In the genomic region with DNA sequence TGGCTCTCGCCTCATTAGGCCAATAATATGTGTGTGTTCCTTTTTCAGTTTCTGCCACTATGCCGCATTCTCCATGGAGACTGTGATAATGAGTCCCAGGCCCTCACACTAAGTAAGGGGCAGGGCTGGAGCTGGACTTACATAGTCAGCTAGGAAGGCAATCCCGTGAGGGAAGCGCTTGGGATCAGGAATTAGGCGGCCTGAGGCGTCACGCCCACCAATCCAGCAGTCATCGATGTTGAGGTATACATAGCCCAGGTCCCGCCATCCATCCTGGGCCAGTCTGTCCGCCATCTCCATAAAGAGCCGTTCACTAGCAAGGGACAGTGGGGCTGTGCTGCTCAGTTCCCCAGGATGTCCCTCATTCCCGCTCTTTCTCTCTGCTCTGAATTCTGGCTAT, we compare ENCODE assay signal across 21 mouse cellular contexts. TPM values are rescaled to one million over a fixed set of nuclear protein-coding genes. Genes with fewer than 3 reads are reported as not detected.
DNase-seq lines count a peak whose midpoint lies in the region; ATAC-seq and TF ChIP-seq lines count a peak whose summit lies in the region.
"Had no signal": no experiment of that assay in that cellular context is flagged by ENCODE, and none has a peak within 500 bp of the region (broad histone marks: within the 10 kb centered on the region; RNA-seq: fewer than 3 reads in every experiment).

No protein-coding gene starts in this region.

- no peak for TF ChIP-seq EP300 in liver, embryonic 14.5 days (IDR thresholded peaks at IDR 0.05; ENCODE audit: low read depth)

- no peaks in the 10 kb centered on the region for H3K9me3 ChIP-seq in forebrain, embryonic 13.5 days (replicated peaks)
- H3K9me3 ChIP-seq in forebrain, postnatal 0 days (ENCODE audit: low read length): no peaks in the 10 kb centered on the region
- H3K9me3 ChIP-seq in megakaryocyte, embryonic 14.5 days: no peaks in the 10 kb centered on the region
- no peaks in the 10 kb centered on the region for H3K9me3 ChIP-seq in embryonic facial prominence, embryonic 13.5 days
- H3K9me3 ChIP-seq in liver, embryonic 14.5 days (ENCODE audit: control insufficient read depth, low read length): no peaks in the 10 kb centered on the region
- H3K9me3 ChIP-seq: forebrain, embryonic 15.5 days had no signal

- no peak for TF ChIP-seq CTCF in forebrain, postnatal 0 days (IDR thresholded peaks at IDR 0.05; ENCODE audit: low read depth)
- TF ChIP-seq CTCF in liver, embryonic 14.5 days (IDR thresholded peaks at IDR 0.05; ENCODE audit: low read depth): no peak

- H3K4me1 ChIP-seq in forebrain, embryonic 13.5 days: peaks cover 28% of the 10 kb centered on the region
- H3K4me1 ChIP-seq in forebrain, postnatal 0 days (ENCODE audit: insufficient read depth): peaks cover 6% of the 10 kb centered on the region
- H3K4me1 ChIP-seq in megakaryocyte, embryonic 14.5 days: peaks cover 67% of the 10 kb centered on the region
- peaks cover 37% of the 10 kb centered on the region for H3K4me1 ChIP-seq in embryonic facial prominence, embryonic 13.5 days
- H3K4me1 ChIP-seq in liver, embryonic 14.5 days (replicated peaks; ENCODE audit: control insufficient read depth in 2 of 2, insufficient read depth in 2 of 2, low read length in 1 of 2): peaks cover 26 to 32% of the 10 kb centered on the region in 2 experiments

- H3K9ac ChIP-seq in forebrain, embryonic 13.5 days: 0 out of 2 replicates have a peak overlapping the region, but pooled peaks have one; percentile 26
- no peak overlapping the region for H3K9ac ChIP-seq in forebrain, postnatal 0 days
- H3K9ac ChIP-seq in embryonic facial prominence, embryonic 13.5 days: 0 out of 2 replicates have a peak overlapping the region, but pooled peaks have one; percentile 4
- peak overlapping the region; percentile 3; the same call in 1 of the 2 replicates for H3K9ac ChIP-seq in liver, embryonic 14.5 days (replicated peaks)
- H3K9ac ChIP-seq: forebrain, embryonic 15.5 days had no signal

- DNase-seq in forebrain, postnatal 0 days: no peak
- DNase-seq in liver, embryonic 14.5 days (ENCODE audit: low read depth in 3 of 3, low spot score in 3 of 3): no peak
- no peak for DNase-seq in adrenal gland, adult 18-20 months (ENCODE audit: low spot score in 2 of 2)
- no peak for DNase-seq in gastrocnemius, adult 8-10 months (ENCODE audit: low spot score in 2 of 2)
- DNase-seq: adrenal gland, postnatal 25 days; cerebellum, adult 18-20 months; heart, adult 18-20 months; lung, postnatal 14 days; thymus, adult 2 months had no signal

- peaks cover 22% of the 10 kb centered on the region for H3K36me3 ChIP-seq in forebrain, embryonic 13.5 days (ENCODE audit: poor library complexity, severe bottlenecking)
- 0 out of 2 replicates have a peak, but pooled peaks cover 9% of the 10 kb centered on the region for H3K36me3 ChIP-seq in forebrain, postnatal 0 days (ENCODE audit: insufficient read depth)
- peaks cover 56% of the 10 kb centered on the region for H3K36me3 ChIP-seq in megakaryocyte, embryonic 14.5 days (replicated peaks; ENCODE audit: low read length)
- H3K36me3 ChIP-seq in embryonic facial prominence, embryonic 13.5 days: peaks cover 43% of the 10 kb centered on the region
- peaks cover 33% of the 10 kb centered on the region for H3K36me3 ChIP-seq in liver, embryonic 14.5 days (replicated peaks; ENCODE audit: control insufficient read depth, insufficient read depth, low read depth)
- H3K36me3 ChIP-seq: forebrain, embryonic 15.5 days had no signal

- H3K4me3 ChIP-seq in forebrain, embryonic 13.5 days: no peak overlapping the region
- H3K4me3 ChIP-seq in forebrain, postnatal 0 days (ENCODE audit: low read depth, low read length): no peak overlapping the region
- H3K4me3 ChIP-seq in megakaryocyte, embryonic 14.5 days (replicated peaks): peak overlapping the region; percentile 74
- no peak overlapping the region for H3K4me3 ChIP-seq in embryonic facial prominence, embryonic 13.5 days
- peak overlapping the region in 1 of 2 experiments; percentile 81; a peak in 2 of 4 replicates for H3K4me3 ChIP-seq in liver, embryonic 14.5 days (ENCODE audit: insufficient read depth in 1 of 2, low read depth in 2 of 2, low read length in 2 of 2)
- H3K4me3 ChIP-seq: forebrain, embryonic 15.5 days had no signal

- no peak overlapping the region for H3K27ac ChIP-seq in forebrain, embryonic 13.5 days
- H3K27ac ChIP-seq in forebrain, postnatal 0 days (ENCODE audit: low read depth, low read length): no peak overlapping the region
- no peak overlapping the region for H3K27ac ChIP-seq in embryonic facial prominence, embryonic 13.5 days
- H3K27ac ChIP-seq in liver, embryonic 14.5 days: no peak overlapping the region; the same call in 1 of the 2 replicates
- H3K27ac ChIP-seq: forebrain, embryonic 15.5 days; hindbrain, postnatal 0 days had no signal

- H3K4me2 ChIP-seq in forebrain, embryonic 13.5 days: no peak overlapping the region
- H3K4me2 ChIP-seq in forebrain, postnatal 0 days (ENCODE audit: low read depth): no peak overlapping the region
- no peak overlapping the region for H3K4me2 ChIP-seq in embryonic facial prominence, embryonic 13.5 days
- H3K4me2 ChIP-seq in liver, embryonic 14.5 days (ENCODE audit: low read depth): peak overlapping the region; percentile 93
- H3K4me2 ChIP-seq: forebrain, embryonic 15.5 days had no signal

- WGBS in forebrain, embryonic 13.5 days: 59% methylated on average over 12 of the region's 12 CpGs
- 62% methylated on average over 12 of the region's 12 CpGs for WGBS in forebrain, postnatal 0 days
- WGBS in embryonic facial prominence, embryonic 13.5 days: 69% methylated on average over 12 of the region's 12 CpGs
- WGBS in liver, embryonic 14.5 days (ENCODE audit: insufficient replicate concordance): 88% methylated on average over 12 of the region's 12 CpGs

- H3K27me3 ChIP-seq in forebrain, embryonic 13.5 days: peaks cover 20% of the 10 kb centered on the region
- H3K27me3 ChIP-seq in forebrain, postnatal 0 days (ENCODE audit: insufficient read depth, low read length): peaks cover 7% of the 10 kb centered on the region; the same call in 1 of the 2 replicates
- H3K27me3 ChIP-seq in megakaryocyte, embryonic 14.5 days (replicated peaks): no peaks in the 10 kb centered on the region
- H3K27me3 ChIP-seq in embryonic facial prominence, embryonic 13.5 days: no peaks in the 10 kb centered on the region
- no peaks in the 10 kb centered on the region for H3K27me3 ChIP-seq in liver, embryonic 14.5 days (ENCODE audit: control insufficient read depth, insufficient read depth, low read length)

- ATAC-seq in forebrain, embryonic 13.5 days: no peak
- no peak for ATAC-seq in forebrain, postnatal 0 days
- ATAC-seq in megakaryocyte, adult 5-6 weeks (ENCODE audit: poor library complexity, severe bottlenecking): no peak
- no peak for ATAC-seq in embryonic facial prominence, embryonic 13.5 days (ENCODE audit: insufficient number of reproducible peaks, insufficient read depth, low FRiP score, low TSS enrichment, low read depth)
- ATAC-seq in liver, embryonic 14.5 days (ENCODE audit: insufficient read depth): no peak
- ATAC-seq: forebrain, embryonic 15.5 days; hindbrain, postnatal 0 days had no signal

RNA-seq across cellular contexts. Expression of gene Naga, which starts 2.1 kb away (rescaled TPM):
- polyA plus RNA-seq in forebrain, embryonic 13.5 days (2015; fragmentation: Nextera tagmentation; extraction: Ambion mirVana): 19.4 and 25.2 TPM in 2 replicates
- 27.0 and 47.5 TPM in 2 replicates for total RNA-seq in forebrain, postnatal 0 days (2014; rRNA removed)
- polyA plus RNA-seq in forebrain, postnatal 0 days (2015; fragmentation: Nextera tagmentation; extraction: Ambion mirVana): 26.7 and 33.7 TPM in 2 replicates
- polyA plus RNA-seq in megakaryocyte, embryonic 14.5 days (2012; ENCODE audit: insufficient read depth, low replicate concordance): 280 and 641 TPM in 2 replicates
- 159 and 162 TPM in 2 replicates for total RNA-seq in megakaryocyte, adult 5-6 weeks (2015)
- total RNA-seq in megakaryocyte, adult 5-6 weeks (2017): 145 and 160 TPM in 2 replicates
- polyA plus RNA-seq in embryonic facial prominence, embryonic 13.5 days (2015; fragmentation: Nextera tagmentation; extraction: Ambion mirVana): 46.0 and 49.9 TPM in 2 replicates
- 47.7 and 52.9 TPM in 2 replicates for polyA plus RNA-seq in liver, embryonic 14.5 days (2012; rRNA removed)
- 34.2 and 43.3 TPM in 2 replicates for polyA plus RNA-seq in liver, embryonic 14.5 days (2014; fragmentation: Nextera tagmentation; extraction: Ambion mirVana)
- total RNA-seq in adrenal gland, adult 18-20 months (2021): 10 to 100 TPM; 46.1 to 67.0 TPM
- 10 to 100 TPM in 2 of 4 experiments, 1 to 10 TPM in 2; 7.7 to 11.6 (median 10.1) TPM for total RNA-seq in gastrocnemius, adult 8-10 months (2022)

RNA-seq across cellular contexts. Expression of gene Pheta2, which starts 2.1 kb away (rescaled TPM):
- polyA plus RNA-seq in forebrain, embryonic 13.5 days (2015; fragmentation: Nextera tagmentation; extraction: Ambion mirVana): 1.3 and 1.8 TPM in 2 replicates
- 1.4 and 3.5 TPM in 2 replicates for total RNA-seq in forebrain, postnatal 0 days (2014; rRNA removed)
- 0.83 and 1.1 TPM in 2 replicates for polyA plus RNA-seq in forebrain, postnatal 0 days (2015; fragmentation: Nextera tagmentation; extraction: Ambion mirVana)
- polyA plus RNA-seq in megakaryocyte, embryonic 14.5 days (2012; ENCODE audit: insufficient read depth, low replicate concordance): 1.2 and 5.5 TPM in 2 replicates
- 2.4 and 2.7 TPM in 2 replicates for total RNA-seq in megakaryocyte, adult 5-6 weeks (2015)
- 3.5 and 3.7 TPM in 2 replicates for total RNA-seq in megakaryocyte, adult 5-6 weeks (2017)
- polyA plus RNA-seq in embryonic facial prominence, embryonic 13.5 days (2015; fragmentation: Nextera tagmentation; extraction: Ambion mirVana): 18.9 and 19.5 TPM in 2 replicates
- 22.1 and 24.8 TPM in 2 replicates for polyA plus RNA-seq in liver, embryonic 14.5 days (2012; rRNA removed)
- 18.7 and 22.5 TPM in 2 replicates for polyA plus RNA-seq in liver, embryonic 14.5 days (2014; fragmentation: Nextera tagmentation; extraction: Ambion mirVana)
- 1 to 10 TPM in 1 of 2 experiments, under 1 TPM in 1; 0.46 to 1.1 TPM for total RNA-seq in adrenal gland, adult 18-20 months (2021)
- under 1 TPM; 0.17 to 0.43 (median 0.36) TPM for total RNA-seq in gastrocnemius, adult 8-10 months (2022)

RNA-seq across cellular contexts. Expression of gene Smdt1, which starts 2.1 kb away (rescaled TPM):
- 303 and 321 TPM in 2 replicates for polyA plus RNA-seq in forebrain, embryonic 13.5 days (2015; fragmentation: Nextera tagmentation; extraction: Ambion mirVana)
- total RNA-seq in forebrain, postnatal 0 days (2014; rRNA removed): 167 and 208 TPM in 2 replicates
- polyA plus RNA-seq in forebrain, postnatal 0 days (2015; fragmentation: Nextera tagmentation; extraction: Ambion mirVana): 337 and 359 TPM in 2 replicates
- 118 and 198 TPM in 2 replicates for polyA plus RNA-seq in megakaryocyte, embryonic 14.5 days (2012; ENCODE audit: insufficient read depth, low replicate concordance)
- 226 and 229 TPM in 2 replicates for total RNA-seq in megakaryocyte, adult 5-6 weeks (2015)
- 123 and 170 TPM in 2 replicates for total RNA-seq in megakaryocyte, adult 5-6 weeks (2017)
- 255 and 264 TPM in 2 replicates for polyA plus RNA-seq in embryonic facial prominence, embryonic 13.5 days (2015; fragmentation: Nextera tagmentation; extraction: Ambion mirVana)
- 109 and 121 TPM in 2 replicates for polyA plus RNA-seq in liver, embryonic 14.5 days (2012; rRNA removed)
- polyA plus RNA-seq in liver, embryonic 14.5 days (2014; fragmentation: Nextera tagmentation; extraction: Ambion mirVana): 165 and 178 TPM in 2 replicates
- 100 to 1,000 TPM; 173 to 178 TPM for total RNA-seq in adrenal gland, adult 18-20 months (2021)
- total RNA-seq in gastrocnemius, adult 8-10 months (2022): 100 to 1,000 TPM; 129 to 149 (median 142) TPM

RNA-seq across cellular contexts. Expression of gene Ndufa6, which starts 17.5 kb away (rescaled TPM):
- 318 and 358 TPM in 2 replicates for polyA plus RNA-seq in forebrain, embryonic 13.5 days (2015; fragmentation: Nextera tagmentation; extraction: Ambion mirVana)
- 271 and 465 TPM in 2 replicates for total RNA-seq in forebrain, postnatal 0 days (2014; rRNA removed)
- 416 and 528 TPM in 2 replicates for polyA plus RNA-seq in forebrain, postnatal 0 days (2015; fragmentation: Nextera tagmentation; extraction: Ambion mirVana)
- polyA plus RNA-seq in megakaryocyte, embryonic 14.5 days (2012; ENCODE audit: insufficient read depth, low replicate concordance): 274 and 631 TPM in 2 replicates
- 254 and 294 TPM in 2 replicates for total RNA-seq in megakaryocyte, adult 5-6 weeks (2015)
- total RNA-seq in megakaryocyte, adult 5-6 weeks (2017): 138 and 158 TPM in 2 replicates
- 319 and 324 TPM in 2 replicates for polyA plus RNA-seq in embryonic facial prominence, embryonic 13.5 days (2015; fragmentation: Nextera tagmentation; extraction: Ambion mirVana)
- polyA plus RNA-seq in liver, embryonic 14.5 days (2012; rRNA removed): 152 and 288 TPM in 2 replicates
- polyA plus RNA-seq in liver, embryonic 14.5 days (2014; fragmentation: Nextera tagmentation; extraction: Ambion mirVana): 435 and 447 TPM in 2 replicates
- total RNA-seq in adrenal gland, adult 18-20 months (2021): 100 to 1,000 TPM; 512 to 543 TPM
- total RNA-seq in gastrocnemius, adult 8-10 months (2022): 100 to 1,000 TPM; 397 to 462 (median 441) TPM

RNA-seq across cellular contexts. Expression of gene Wbp2nl, which starts 37.9 kb away (rescaled TPM):
- not detected in 2 replicates for polyA plus RNA-seq in forebrain, embryonic 13.5 days (2015; fragmentation: Nextera tagmentation; extraction: Ambion mirVana)
- 0.38 and 1.00 TPM in 2 replicates for total RNA-seq in forebrain, postnatal 0 days (2014; rRNA removed)
- 0.42 and 0.59 TPM in 2 replicates for polyA plus RNA-seq in forebrain, postnatal 0 days (2015; fragmentation: Nextera tagmentation; extraction: Ambion mirVana)
- not detected in 2 replicates for polyA plus RNA-seq in megakaryocyte, embryonic 14.5 days (2012; ENCODE audit: insufficient read depth, low replicate concordance)
- 0.22 TPM in 1 of 2 replicates, not detected in the other for total RNA-seq in megakaryocyte, adult 5-6 weeks (2015)
- not detected in 2 replicates for total RNA-seq in megakaryocyte, adult 5-6 weeks (2017)
- not detected in 2 replicates for polyA plus RNA-seq in embryonic facial prominence, embryonic 13.5 days (2015; fragmentation: Nextera tagmentation; extraction: Ambion mirVana)
- polyA plus RNA-seq in liver, embryonic 14.5 days (2012; rRNA removed): 0.10 and 0.19 TPM in 2 replicates
- 0.11 and 0.19 TPM in 2 replicates for polyA plus RNA-seq in liver, embryonic 14.5 days (2014; fragmentation: Nextera tagmentation; extraction: Ambion mirVana)
- not detected for total RNA-seq in adrenal gland, adult 18-20 months (2021)
- total RNA-seq in gastrocnemius, adult 8-10 months (2022): not detected
- total RNA-seq: adrenal gland, postnatal 25 days; common myeloid progenitor, adult 5-6 weeks; gastrocnemius, adult 18-20 months; heart, adult 18-20 months; layer of hippocampus, postnatal 14 days; left cerebral cortex, postnatal 10 days; liver, adult 2 months had no signal
- polyA plus RNA-seq: heart, postnatal 0 days; liver, adult 2 months had no signal
